Mouse (Mus musculus) liver, embryonic 11.5 days (tissue): ENCODE data around the gene Lgals8. TPM values are rescaled to one million over a fixed set of nuclear protein-coding genes. Genes with fewer than 3 reads are reported as not detected.
A peak's percentile ranks its signal among the peaks of the same experiment; 100 is the strongest.

Experiments
- ATAC-seq: fragments of 200-750 bp; cut with Nextera tagmentation; replicated peaks from 2 replicates; pipeline ENCODE4 v1.8.0; 2017; ENCODE audit warnings: moderate number of reproducible peaks, mild to moderate bottlenecking, moderate TSS enrichment, moderate library complexity; ENCODE audit not compliant: low FRiP score
- DNase-seq: peaks from one replicate; pipeline ENCODE4 v3.0.0-alpha.2; 2017; ENCODE audit warnings: low spot score
- H3K27ac ChIP-seq: fragments of 300-500 bp; sonication (generic); 2 replicates; pipeline ENCODE4 v1.5.1; 2014; ENCODE audit warnings: mild to moderate bottlenecking, low read depth, low read length, control low read depth
- H3K27me3 ChIP-seq: fragments of 300-500 bp; sonication (generic); replicated peaks from 2 replicates; pipeline ENCODE4 v1.6.1; 2014; ENCODE audit warnings: low read length, mixed read lengths; ENCODE audit not compliant: control insufficient read depth, insufficient read depth
- H3K36me3 ChIP-seq: fragments of 300-500 bp; sonication (generic); 2 replicates; pipeline ENCODE4 v1.6.1; 2014; ENCODE audit warnings: mild to moderate bottlenecking, low read length, moderate library complexity, mixed read lengths; ENCODE audit not compliant: control insufficient read depth, insufficient read depth
- H3K4me1 ChIP-seq: fragments of 300-500 bp; sonication (generic); replicated peaks from 2 replicates; pipeline ENCODE4 v1.6.1; 2014; ENCODE audit warnings: low read length, mixed read lengths; ENCODE audit not compliant: control insufficient read depth, insufficient read depth
- H3K4me2 ChIP-seq: fragments of 300-500 bp; sonication (generic); 2 replicates; pipeline ENCODE4 v1.6.1; 2014; ENCODE audit warnings: mild to moderate bottlenecking, control low read depth, moderate library complexity
- H3K4me3 ChIP-seq: fragments of 300-500 bp; sonication (generic); 2 replicates; pipeline ENCODE4 v1.5.1; 2014; ENCODE audit warnings: low read depth, low read length, control low read depth
- H3K9ac ChIP-seq: fragments of 300-500 bp; sonication (generic); 2 replicates; pipeline ENCODE4 v1.6.1; 2014; ENCODE audit warnings: low read depth, low read length, control low read depth
- H3K9me3 ChIP-seq: fragments of 300-500 bp; sonication (generic); 2 replicates; pipeline ENCODE4 v1.6.1; 2016; ENCODE audit warnings: low read length, inconsistent platforms, mixed read lengths; ENCODE audit not compliant: control insufficient read depth
- WGBS: fragments of 180-500 bp; shearing (Covaris S2); extraction: QIAGEN DNeasy Blood & Tissue Kit; methylation state at CpG from one replicate; pipeline ENCODE4 v1.1.7; 2014; 5-methylcytosine and 5-hydroxymethylcytosine counted together
- polyA plus RNA-seq: library from polyadenylated mRNA; unstranded; fragments of >200 nt; fragmentation: Nextera tagmentation; extraction: Ambion mirVana; gene quantifications from 2 replicates; pipeline ENCODE4 v1.2.1, GENCODE M21; 2014

Lgals8 gene
- polyA plus RNA-seq, 1 experiment from 2014 or later = 17.4 TPM

DNA sequence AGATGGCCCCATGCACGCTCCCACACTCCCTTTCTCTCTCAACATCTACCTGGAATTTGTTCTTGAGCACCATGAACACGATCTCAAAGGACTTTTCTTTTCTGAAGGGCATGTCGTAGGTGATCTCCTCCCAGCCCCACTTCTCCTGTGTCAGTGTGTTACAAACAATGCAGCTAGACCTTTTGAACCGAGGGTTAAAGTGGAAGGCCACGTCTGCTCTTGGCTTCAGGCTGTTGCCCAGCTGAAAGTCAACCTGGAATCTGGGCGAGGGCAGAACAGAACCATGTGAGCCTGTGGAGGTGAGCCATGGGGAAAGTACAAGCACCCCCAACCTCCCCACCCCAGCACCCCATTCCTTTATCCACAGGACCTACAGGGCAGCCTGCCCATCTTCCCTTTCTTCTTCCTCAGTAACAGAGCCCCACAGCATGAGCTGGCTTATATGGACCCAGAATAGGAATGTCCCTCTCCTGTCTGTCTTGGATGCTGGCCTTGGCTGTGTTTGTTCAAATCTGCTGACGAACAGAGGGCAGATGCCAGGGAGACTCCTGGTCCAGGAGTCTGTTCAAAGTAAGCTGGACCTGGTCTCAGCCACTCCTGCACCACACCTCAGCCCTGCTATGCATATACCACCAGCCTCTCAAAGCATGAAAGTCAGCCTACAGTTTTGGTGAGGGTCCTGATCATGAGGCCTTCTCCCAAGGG is 9.9 kb downstream of the Lgals8 start:
- 83% methylated on average over 7 of the region's 7 CpGs for WGBS
- no peaks in the 10 kb centered on the region for H3K9me3 ChIP-seq
- H3K4me3 ChIP-seq = no peak overlapping the region
- H3K4me1 ChIP-seq = no peaks in the 10 kb centered on the region
- H3K9ac ChIP-seq = no peak overlapping the region
- no peaks in the 10 kb centered on the region for H3K27me3 ChIP-seq
- H3K4me2 ChIP-seq = no peak overlapping the region
- H3K27ac ChIP-seq = no peak overlapping the region
- ATAC-seq (no peak), DNase-seq (no peak)
- 0 out of 2 replicates have a peak, but pooled peaks cover 2% of the 10 kb centered on the region for H3K36me3 ChIP-seq

DNA sequence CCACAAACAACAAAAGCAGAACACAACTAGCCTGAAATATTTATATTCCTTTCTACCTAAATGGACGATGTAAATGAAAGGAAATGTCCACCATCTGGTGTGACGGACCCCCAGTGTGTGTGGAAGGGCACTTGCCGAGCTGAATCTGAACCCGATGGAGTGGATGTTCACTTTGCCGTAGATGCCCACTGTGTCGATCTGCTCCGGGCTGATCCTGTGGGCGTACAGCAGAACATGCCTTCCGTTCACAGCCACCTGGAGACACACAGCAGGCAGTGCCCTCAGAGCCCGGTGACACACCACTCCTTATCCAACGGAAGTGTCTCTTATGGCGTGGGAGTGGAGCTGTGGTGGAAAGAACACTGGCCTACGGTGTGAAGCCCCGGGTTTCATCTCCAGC is 11.6 kb downstream of the Lgals8 start:
- H3K9ac ChIP-seq = no peak overlapping the region
- WGBS = 89% methylated on average over 14 of the region's 14 CpGs
- no peak overlapping the region for H3K27ac ChIP-seq
- no peaks in the 10 kb centered on the region for H3K27me3 ChIP-seq
- ATAC-seq (no peak), DNase-seq (no peak)
- 0 out of 2 replicates have a peak, but pooled peaks cover 2% of the 10 kb centered on the region for H3K36me3 ChIP-seq
- no peak overlapping the region for H3K4me3 ChIP-seq
- no peaks in the 10 kb centered on the region for H3K4me1 ChIP-seq
- H3K9me3 ChIP-seq = no peaks in the 10 kb centered on the region
- no peak overlapping the region for H3K4me2 ChIP-seq

DNA sequence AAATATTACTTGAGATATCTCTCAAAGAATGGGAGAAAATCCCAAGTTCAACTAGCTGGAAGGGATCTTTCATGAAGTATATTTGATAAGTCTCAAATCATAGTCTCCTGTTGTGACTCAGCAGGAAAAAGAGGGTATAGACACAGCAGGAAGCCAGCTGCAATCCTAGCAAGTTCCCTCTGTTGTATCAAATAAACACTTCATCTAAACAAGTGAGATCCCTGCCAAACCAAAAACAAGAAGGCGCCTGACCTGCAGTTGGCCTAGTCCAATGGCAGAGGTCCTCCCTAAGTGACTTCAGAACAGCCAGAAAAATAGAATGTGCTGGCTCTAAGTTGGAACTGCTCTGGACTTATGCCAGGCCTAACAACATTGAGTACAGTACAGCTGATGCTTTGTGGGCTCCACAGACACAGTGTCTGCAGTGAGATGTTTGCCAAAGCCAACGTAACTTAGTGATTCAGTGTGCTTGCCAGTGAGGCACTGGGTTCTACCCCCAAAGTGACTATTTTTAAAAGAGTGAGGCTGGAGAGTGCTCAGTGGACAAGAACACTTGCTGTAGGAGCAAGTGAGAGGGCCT is 22.6 kb downstream of the Lgals8 start:
- Histone ChIP-seq H3K27ac (no peak overlapping the region), H3K9ac (no peak overlapping the region), H3K27me3 (no peaks in the 10 kb centered on the region), H3K9me3 (no peaks in the 10 kb centered on the region), H3K36me3 (peaks cover 17% of the 10 kb centered on the region), H3K4me2 (no peak overlapping the region), H3K4me3 (no peak overlapping the region), H3K4me1 (no peaks in the 10 kb centered on the region)
- WGBS = 85% methylated on average over 2 of the region's 2 CpGs
- DNase-seq (no peak), ATAC-seq (no peak)

DNA sequence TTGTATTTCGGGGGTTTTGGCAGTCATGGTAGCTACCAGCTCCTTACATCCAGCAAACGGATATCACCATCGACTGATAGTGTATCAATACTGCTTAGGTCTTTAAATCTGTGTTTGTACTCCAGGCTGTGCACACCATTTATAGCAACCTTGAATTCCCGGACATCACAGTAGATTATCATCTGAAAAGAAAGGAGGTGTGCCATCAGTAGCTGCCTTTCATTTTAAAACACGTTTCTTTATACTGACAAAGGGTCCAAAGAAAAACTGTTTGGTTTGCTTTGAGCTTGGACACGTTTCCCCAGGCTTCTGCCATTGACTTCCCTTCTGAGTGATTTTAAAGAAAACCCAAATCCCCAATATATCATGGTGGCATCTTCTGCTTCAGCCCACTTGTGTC is 23.9 kb downstream of the Lgals8 start:
- no peak for ATAC-seq
- H3K9ac ChIP-seq = no peak overlapping the region
- H3K27ac ChIP-seq = no peak overlapping the region
- WGBS = 88% methylated on average over 6 of the region's 6 CpGs
- H3K4me1 ChIP-seq = no peaks in the 10 kb centered on the region
- no peak for DNase-seq
- no peak overlapping the region for H3K4me3 ChIP-seq
- no peaks in the 10 kb centered on the region for H3K9me3 ChIP-seq
- H3K36me3 ChIP-seq = peaks cover 22% of the 10 kb centered on the region
- no peak overlapping the region for H3K4me2 ChIP-seq
- H3K27me3 ChIP-seq = no peaks in the 10 kb centered on the region

DNA sequence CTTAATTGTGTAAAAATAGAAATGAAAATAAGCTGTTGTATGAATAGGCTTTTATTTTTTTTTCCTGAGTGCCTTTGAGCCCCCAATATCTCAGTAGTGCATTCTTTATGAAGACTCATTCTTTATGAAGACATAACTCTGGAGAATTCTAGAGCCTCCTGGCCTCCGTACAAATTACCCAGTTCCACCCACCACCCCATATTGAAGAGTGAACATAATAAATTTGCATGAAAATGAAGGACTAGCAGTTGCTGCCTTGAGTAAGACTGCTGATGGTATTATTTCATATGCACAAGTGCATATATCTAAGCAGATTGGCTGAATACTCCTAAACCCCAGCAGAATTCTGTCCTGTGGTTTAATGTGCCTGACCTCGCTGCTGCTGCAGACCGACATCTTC is 25.2 kb downstream of the Lgals8 start:
- H3K4me2 ChIP-seq = no peak overlapping the region
- H3K4me3 ChIP-seq = no peak overlapping the region
- WGBS = 97% methylated on average over 3 of the region's 3 CpGs
- H3K4me1 ChIP-seq = no peaks in the 10 kb centered on the region
- ATAC-seq (no peak), DNase-seq (no peak)
- no peaks in the 10 kb centered on the region for H3K27me3 ChIP-seq
- peaks cover 31% of the 10 kb centered on the region for H3K36me3 ChIP-seq
- H3K9ac ChIP-seq = no peak overlapping the region
- no peaks in the 10 kb centered on the region for H3K9me3 ChIP-seq
- no peak overlapping the region for H3K27ac ChIP-seq

DNA sequence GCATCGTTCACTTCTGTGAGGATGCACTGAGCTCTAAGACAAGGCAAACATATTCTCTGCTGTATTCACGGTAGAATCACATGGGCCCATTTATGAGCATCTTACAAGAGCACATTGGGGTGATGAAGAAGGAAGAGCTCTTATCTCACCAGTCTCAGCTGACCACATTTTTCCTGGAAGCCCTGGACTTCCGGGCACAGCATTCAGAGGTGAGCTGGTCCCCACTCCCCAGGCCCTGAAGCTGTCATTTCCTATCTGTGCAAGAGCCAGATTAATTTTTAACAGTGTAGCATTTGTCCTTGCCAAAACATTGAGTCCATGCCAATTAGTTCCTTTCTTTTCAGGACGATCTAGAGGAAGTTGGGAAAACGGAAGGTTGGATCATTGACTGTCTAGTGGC is 30.9 kb downstream of the Lgals8 start:
- Histone ChIP-seq H3K4me2 (no peak overlapping the region), H3K36me3 (peaks cover 56% of the 10 kb centered on the region), H3K4me1 (no peaks in the 10 kb centered on the region), H3K4me3 (no peak overlapping the region), H3K27me3 (no peaks in the 10 kb centered on the region), H3K27ac (no peak overlapping the region), H3K9ac (no peak overlapping the region), H3K9me3 (no peaks in the 10 kb centered on the region)
- whole genome bisulfite sequencing = 83% methylated on average over 5 of the region's 5 CpGs
- DNase-seq (no peak), ATAC-seq (no peak)

DNA sequence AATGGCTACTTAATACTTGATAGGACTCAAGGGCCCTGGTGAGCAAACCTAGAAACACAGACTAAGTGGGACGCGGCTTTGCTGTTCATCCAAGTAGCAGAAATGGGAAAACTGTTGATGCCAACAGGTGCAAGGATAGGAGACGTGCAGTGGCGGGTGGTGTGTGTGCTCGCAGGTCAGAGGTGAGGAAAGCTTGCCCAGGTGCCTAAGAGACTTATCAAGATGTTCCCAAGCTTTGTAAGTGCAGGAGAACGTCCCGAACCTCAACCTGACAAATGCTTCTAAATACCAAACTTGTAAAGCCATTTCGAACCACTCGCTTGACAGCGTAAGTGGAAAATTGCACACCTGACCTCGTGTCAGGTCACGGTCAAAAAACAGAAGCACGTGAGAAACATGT is 36.2 kb downstream of the Lgals8 start:
- ATAC-seq = no peak
- H3K36me3 ChIP-seq = peaks cover 49% of the 10 kb centered on the region; the same call in 1 of the 2 replicates
- H3K27me3 ChIP-seq = no peaks in the 10 kb centered on the region
- 95% methylated on average over 13 of the region's 13 CpGs for WGBS
- no peak overlapping the region for H3K4me3 ChIP-seq
- no peak for DNase-seq
- no peak overlapping the region for H3K4me2 ChIP-seq
- no peaks in the 10 kb centered on the region for H3K4me1 ChIP-seq
- no peak overlapping the region for H3K27ac ChIP-seq
- H3K9ac ChIP-seq = no peak overlapping the region
- no peaks in the 10 kb centered on the region for H3K9me3 ChIP-seq

DNA sequence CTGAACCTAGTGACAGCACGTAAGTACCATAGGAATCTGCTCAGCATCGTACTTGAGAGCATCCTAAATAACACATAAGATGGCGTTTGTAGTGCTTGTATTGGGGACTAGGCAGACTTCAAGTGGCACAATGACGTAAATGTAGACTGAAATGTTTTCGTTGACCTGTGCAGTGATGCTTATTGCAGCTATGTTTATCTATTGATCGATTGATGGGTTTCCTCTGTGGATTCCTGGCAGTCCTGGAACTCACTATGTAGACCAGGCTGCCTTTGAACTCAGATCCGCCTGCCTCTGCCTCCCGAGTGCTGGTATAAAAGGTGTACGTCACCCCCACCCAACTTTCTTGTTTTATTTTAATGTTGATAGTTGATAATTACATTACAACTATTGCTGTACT is 44.1 kb downstream of the Lgals8 start:
- Histone ChIP-seq H3K4me1 (no peaks in the 10 kb centered on the region), H3K4me2 (no peak overlapping the region), H3K36me3 (peaks cover 57% of the 10 kb centered on the region), H3K4me3 (no peak overlapping the region), H3K27me3 (no peaks in the 10 kb centered on the region), H3K9ac (no peak overlapping the region), H3K9me3 (no peaks in the 10 kb centered on the region), H3K27ac (no peak overlapping the region)
- WGBS = 90% methylated on average over 9 of the region's 9 CpGs
- DNase-seq = no peak
- no peak for ATAC-seq

DNA sequence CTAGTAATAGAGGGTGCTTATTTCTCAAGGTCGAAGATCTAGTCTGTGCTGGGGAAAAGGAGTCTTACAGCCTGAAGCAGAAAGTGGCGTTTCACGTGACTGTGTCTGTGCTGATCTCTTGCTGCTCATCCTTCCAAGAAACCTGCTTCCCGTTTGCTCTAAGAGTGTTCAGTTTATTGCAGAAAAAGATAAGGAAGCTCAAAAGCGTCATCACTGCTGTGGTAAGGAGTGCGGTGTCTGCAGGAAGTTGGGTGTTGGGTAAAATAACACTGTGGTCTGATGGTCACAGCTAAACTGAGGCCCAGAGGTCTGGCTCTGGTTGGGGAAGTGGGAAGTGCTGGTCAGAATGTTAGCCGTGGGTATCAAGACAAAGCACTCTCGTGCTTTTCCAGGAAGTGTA is 52.7 kb downstream of the Lgals8 start:
- Histone ChIP-seq H3K9ac (no peak overlapping the region), H3K9me3 (no peaks in the 10 kb centered on the region), H3K27me3 (no peaks in the 10 kb centered on the region), H3K36me3 (peaks cover 35% of the 10 kb centered on the region), H3K27ac (no peak overlapping the region), H3K4me1 (no peaks in the 10 kb centered on the region), H3K4me3 (no peak overlapping the region), H3K4me2 (no peak overlapping the region)
- DNase-seq (no peak), ATAC-seq (peak; percentile 80)
- WGBS = 35% methylated on average over 8 of the region's 8 CpGs
